Mouse (Mus musculus) urinary bladder, postnatal 36 days (tissue): ENCODE data around the gene Pnmt.

Experiments used
- DNase-seq, 2 experiments: peaks; one replicate each; pipeline ENCODE4 v3.0.0; 2022; ENCODE audit warnings: low spot score in 2 of 2, mixed read lengths in 1 of 2

Pnmt gene

DNA sequence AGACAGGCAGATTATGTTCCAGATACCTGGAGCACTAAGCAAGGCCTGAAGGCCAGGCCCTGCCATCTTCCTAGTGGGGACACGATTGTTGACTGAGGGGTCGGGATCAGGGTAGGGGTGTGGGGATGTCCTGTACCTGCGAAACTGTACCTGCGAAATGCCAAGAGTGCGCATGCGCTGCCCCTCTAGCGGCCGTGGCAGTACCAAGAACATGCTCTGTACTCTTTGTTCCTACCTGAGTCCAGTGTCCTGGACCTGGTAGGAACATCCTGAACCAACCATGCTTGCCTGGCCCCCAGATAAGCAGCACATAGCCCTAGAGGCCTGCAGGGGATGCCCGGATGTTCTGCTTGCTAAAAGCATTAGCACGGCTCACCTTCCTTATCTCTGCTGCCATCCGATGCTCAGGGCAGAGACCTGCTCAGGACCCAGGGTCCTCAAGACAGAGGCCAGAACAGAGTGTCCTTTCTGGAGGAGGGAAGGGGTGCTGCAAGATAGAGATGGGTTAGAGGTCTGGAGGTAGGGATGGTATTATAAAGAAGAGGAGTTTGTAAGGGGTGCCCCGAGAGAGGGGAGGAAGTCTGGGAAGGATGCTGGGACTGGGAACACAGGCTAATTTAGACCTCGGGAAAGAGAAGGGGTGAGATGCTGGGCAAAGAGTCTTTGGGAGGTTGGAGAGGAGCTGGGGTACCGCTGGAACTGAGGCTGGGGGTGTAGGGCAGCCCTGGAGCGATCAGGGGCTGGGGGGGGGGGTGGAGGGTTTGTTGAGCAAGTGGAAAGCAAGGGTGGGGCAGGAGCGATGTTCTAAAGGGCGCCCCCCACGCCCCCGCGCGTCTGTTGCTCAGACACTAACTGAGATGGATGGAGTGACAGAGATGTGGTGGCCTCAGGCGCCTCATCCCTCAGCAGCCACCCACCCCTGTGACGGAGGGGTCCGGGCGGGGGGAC is at the start of gene Pnmt:
Pnmt (plus strand) TSS at position 813 of the 948 bp plus-strand sequence.
- no peak for DNase-seq

DNA sequence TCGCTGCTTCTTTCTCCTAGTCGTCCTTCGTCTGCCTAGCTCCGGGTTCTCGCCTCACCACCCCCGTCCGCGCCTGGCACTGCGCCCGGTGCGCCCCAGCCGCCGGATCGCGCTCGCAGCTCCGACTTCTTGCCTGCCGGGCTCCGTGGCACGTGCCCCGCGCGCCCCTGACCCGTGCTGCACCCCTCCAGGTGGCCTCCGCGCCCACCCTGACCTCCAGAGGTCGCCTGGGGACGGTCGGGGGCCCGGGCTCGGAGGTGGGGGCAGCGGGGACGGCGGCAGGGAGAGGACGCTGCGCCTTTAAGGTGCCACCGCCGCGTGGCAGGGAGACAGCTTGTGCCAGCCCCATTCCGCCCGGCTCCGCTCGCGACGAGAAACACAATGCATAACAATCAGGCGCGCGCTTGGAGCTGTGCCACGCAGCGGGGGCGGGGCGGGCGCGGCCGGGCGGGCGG is 47.7 kb upstream of the Pnmt start:
- DNase-seq: peak in 1 of 2 experiments; percentile 27

DNA sequence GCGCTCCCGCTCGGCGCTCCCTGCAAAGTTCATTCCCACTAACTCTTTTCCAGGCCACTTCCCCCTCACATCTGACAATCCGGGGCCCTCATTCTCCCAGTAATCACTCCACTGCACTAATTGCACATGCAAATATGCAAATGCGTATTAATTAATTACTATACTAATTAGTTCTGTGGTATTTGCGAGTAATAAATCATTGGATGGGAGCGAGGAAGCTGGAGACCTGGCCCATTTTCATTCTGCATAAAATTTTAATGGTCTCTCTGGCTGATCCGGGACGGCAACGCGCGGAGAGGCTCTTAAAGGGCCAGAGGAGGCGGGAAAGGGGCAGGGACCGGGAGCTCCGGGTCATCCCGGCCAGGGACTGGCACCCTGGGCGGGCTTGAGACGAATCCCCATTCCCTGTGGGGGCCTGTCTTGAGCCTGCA is 47.2 kb upstream of the Pnmt start:
- no peak for DNase-seq

DNA sequence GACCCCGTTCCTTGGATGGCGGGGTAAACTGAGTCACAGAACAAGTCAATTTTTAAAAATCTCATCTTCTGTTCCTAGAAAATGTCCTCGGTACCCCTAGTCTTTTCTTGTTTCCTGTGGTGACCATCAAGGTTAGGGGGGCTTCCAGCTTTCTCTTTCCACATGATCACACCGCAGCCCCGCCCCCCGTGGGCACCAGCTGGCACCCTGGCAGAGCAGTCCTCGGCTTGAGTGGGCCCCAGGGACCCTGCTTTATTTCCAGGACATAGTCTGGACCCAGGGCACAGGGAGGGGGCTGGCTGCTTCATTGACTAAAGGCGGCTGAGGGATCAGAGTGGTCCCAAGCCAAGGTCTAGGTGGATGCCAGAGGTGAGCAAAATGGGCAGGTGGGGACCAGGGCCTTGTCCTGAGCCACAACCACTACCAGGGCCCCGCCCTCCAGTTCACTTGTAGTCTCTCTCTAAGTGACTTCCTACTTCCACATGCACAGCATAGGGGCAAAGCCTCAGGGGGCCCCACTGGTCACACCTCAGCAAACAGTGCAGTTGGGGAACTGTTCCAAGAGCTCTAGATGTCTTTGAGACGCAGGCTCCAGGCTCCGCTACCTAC is 46.5 kb upstream of the Pnmt start:
- DNase-seq: no peak

DNA sequence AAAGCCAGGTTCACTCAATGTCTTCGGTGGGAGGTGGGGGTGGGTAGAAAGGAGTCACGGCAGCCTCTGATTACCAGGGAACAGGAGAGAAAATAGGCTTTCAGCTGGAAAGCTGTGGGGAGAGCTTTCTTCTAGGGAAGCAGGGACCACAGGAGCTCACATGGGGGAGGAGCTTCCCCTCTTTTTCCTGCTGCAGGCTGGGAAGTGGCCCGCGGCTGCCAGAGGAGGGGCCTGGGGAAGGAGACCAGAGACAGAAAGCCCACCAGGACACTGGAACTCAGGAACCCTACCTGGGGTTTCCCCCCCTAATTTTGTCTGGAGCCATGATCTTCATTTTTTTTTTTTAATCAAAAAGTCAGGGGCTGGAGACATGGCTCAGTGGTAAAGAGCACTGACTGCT is 45.7 kb upstream of the Pnmt start:
- no peak for DNase-seq

DNA sequence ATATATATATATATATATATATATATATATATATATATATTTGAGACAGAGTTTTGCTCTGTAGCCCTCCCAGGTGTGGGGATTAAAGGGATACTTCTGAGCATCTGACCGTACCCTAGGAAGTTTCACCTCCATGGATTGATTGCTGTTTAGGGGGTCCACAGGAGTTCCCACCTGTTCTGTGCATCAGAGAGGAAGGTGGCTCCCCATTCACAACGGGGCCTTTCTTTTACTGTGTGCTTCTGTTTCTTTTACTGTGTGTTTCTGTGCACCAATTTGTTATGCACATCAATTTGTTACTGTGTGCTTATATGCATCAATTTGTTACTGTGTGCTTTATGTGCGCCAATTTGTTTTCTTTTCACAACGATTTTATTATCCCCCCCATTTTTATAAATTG is 45.1 kb upstream of the Pnmt start:
- DNase-seq: no peak

DNA sequence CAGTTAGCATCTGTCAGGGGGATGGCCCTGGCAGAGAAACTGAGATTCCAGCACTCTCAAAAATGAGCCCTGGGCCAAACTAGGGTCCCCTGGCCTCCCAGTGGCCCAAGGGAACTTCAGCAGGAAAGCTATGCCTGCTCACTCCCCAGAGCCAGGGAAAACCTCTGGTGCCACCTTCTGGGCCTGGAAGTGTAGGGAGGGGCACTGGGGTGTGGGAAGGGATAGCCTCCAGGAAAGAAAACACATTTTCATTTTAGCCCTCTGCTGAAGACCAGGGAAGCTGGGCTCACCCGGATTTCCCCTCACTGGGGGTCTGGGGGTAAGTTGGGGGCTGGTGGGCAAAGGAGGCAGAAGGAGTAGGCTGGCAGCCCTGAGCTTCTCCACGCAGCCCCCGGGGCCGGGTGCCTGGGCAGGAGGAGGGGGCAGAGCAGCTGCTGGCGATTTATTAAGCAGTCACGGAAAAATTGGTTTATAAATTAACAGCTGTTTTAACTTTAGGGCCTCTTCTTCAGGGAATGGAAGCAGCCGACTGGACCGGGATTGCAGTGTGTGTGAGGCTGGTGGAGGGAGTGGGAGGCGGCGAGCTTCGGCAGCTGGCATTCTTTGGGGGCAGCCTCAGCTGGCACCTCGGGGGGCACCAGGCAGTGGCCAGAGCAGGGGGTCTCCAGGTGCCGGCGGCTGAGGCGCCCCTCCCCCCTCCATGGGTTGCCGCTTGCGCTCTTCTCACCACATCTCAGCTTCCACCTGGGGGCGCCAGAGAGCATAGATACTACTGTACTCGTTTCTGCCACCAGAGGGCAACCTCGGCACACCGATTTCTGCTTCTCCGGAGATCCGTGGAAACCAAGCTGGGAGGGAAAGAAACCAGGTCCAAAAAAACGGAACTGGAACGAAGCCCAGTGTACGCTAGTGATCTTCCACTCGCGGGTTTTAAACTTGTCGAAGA is 44.0 kb upstream of the Pnmt start:
- peak; percentile 93 to 94 for DNase-seq

DNA sequence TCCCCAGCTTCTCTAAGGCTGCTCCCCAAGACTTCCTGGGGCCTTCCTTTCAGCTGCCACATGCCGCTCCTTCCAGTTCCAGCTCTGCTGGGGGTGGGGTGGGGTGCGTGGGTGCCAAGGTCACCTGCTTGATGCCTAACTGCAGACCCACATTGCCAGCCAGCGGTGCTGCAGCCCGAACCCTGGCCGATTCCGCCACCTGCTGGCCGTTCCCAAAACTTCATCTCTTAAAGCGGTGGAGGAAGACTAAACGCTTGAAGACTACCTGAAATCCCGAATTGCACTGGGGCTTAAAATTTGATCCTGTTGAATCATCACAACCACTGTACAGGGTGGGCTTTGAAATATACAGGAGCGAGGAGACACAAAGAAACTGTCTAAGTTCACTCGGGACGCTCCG is 41.0 kb upstream of the Pnmt start:
- DNase-seq: peak; percentile 57 to 77

DNA sequence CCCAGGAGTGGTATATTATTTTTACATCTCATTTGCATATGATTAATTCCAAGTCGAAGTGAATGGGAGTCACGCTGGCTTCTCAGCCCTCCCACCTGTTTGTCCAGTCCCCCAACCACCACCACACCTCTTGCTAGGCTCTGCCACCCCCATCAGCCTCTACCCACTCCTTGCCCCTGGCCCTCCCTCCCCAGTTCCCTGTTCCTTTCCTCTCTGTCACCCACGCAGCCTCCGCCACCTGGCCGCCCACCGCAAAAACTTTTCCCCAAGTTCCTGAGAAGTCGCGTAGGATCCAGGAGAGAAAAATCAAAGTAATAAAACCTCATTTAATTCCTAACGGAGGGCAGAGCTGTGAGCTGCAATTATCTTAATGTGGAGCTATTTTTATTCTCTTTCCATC is 40.1 kb upstream of the Pnmt start:
- DNase-seq: no peak

DNA sequence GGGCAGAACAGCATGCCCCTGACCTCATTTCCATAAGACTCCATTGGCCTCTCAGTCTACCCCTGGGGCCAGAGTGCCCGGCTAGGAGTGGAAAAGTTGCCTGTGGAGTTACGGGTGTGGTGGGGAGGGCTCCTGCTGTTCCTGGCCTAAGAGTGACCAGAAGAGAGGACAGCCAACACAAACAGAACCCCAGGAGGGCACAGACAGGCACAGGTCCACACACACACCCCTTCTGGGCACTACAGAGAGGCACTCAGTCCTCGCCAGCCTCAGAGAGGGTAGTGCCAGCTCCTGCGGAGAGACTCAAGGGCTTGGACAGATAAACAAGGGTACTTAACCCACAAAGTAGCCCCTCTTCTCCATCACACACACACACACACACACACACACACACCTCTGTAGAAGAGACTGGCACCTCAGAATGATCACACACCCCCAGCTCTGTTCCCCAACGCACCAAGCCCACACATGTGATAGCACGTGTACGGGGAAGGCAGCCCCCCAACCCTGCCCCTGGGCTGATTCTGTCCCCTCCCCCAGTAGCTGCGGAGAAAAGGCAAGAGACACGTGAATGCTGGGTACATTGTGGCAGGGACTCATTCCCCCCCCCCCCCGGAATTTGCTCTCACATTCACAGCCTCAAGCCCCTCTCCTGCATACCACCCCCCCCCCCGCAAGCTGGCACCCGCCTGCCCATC is 38.7 kb upstream of the Pnmt start:
- DNase-seq: no peak

DNA sequence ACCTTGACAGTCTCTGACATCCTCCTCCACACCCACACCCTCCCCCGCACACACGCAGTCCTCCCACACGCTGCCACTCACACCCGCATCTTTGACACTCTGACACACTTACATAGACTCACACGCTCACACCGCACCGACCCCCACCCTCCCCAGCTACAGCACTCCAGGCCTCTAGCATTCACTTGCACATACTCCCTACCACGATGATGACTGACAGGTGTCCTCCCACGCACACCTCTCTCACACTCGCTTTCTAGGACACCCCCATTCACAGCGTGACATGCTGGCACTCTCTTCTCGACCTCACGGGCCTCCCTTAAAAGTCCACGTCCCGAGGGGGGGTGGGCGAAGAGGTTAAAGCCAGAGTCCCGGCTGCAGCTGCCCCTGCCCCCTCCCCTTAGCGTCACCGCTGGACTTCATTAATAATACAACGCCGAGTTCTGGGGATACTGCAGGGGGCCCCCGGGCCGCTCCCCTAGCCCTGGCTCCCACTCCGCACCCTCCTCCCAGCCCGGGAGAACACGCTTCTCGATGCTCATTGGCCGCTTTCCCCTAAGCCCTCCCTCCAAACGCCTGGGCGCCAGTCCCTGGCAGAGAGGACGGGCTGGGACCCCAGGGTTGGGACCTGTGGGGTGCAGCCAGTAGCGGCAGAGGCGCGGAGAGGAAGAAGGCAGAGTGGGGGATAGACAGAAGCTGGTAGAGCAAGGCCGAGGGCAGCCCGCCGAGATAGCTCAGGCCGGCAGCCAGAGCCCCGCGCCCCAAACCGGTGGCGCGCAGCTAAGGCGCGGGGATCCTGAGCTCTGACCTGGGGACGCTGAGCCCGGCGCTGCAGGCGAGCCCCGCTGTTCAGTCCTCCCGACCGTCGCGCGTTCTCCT is 37.9 kb upstream of the Pnmt start, which contains the start of gene Ppp1r1b:
Ppp1r1b (plus strand) TSS at position 322 of the 879 bp plus-strand sequence.
- DNase-seq: peak in 1 of 2 experiments; percentile 20

DNA sequence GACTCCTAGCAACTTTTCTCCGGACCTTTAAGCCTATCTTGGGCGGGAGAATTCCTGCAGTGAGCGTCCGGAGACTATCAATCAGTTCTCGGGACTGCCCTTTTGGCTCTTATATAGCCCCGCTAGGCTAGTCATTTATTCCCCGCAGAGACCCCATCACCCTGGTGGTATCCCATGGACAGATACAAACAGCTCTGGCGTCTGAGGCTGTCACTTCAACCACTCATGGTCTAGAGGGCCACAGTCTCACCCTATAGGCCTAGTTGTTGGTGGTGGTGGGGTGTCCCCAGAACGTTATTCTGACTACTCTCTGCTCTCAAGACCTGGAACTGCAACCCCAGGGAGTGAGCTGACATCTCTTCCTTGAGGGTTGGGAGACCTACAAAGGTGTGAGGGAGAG is 36.9 kb upstream of the Pnmt start:
- DNase-seq: no peak

DNA sequence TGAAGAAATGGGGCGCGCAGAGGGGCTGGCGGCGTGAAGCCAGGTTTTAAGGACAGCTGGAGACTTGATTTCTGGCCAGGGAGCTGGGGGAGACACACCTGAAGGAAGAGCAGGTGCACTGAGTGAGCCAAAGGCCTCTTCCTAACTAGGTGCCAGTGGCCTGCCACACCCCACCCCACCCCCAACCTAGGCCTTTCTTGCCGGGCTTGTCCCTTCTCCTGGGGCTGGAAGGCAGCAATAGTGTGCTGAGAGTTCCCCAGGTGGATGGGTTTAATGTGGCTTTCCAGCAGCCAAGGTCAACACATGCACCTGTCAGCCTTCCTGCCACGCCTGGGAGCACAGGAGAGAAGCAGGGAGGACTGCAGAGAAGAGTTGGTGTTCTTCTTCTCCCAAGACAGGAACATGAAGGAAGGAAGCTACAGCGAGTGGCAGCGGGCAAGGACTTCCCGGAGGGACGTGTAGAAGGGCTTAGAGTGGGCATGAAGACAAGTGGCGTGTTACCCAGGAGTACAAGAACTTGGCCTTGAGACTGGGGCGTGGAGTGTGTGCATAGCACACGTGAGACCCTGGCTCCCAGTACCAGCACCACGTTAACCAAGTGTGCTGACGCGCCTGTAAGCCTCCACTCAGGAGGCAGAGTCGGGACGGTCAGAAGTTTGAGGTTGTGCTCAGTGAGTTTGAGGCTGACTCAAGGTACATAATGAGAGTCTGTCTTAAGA is 33.8 kb upstream of the Pnmt start:
- DNase-seq: no peak

DNA sequence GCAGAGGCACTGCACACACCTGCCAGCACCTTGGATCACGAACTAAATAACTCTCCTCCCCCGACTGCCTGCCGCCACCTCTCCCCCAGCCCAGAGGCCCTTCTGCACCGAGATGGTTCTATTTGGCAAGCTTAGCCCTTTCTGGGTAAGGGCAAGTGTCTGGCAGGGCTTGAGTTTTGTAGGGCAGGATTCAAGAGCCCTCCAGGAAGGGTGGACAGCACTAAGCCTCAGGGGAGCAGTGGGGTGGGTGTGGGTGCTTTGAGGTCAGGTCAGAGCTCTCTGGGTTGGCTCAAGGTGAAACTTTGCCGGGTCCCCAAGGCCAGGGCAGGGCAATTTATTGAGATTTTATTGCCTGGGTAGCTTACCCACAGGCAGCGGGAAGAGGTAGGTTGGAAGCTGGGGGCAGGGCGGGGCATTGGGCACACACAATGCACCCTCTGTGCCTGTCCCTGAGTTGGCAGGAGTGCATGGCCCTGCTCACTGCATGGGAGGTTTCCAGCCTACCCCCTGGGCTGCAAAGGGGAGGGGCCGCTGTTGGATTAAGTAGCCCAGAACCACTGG is 32.5 kb upstream of the Pnmt start:
- no peak for DNase-seq

DNA sequence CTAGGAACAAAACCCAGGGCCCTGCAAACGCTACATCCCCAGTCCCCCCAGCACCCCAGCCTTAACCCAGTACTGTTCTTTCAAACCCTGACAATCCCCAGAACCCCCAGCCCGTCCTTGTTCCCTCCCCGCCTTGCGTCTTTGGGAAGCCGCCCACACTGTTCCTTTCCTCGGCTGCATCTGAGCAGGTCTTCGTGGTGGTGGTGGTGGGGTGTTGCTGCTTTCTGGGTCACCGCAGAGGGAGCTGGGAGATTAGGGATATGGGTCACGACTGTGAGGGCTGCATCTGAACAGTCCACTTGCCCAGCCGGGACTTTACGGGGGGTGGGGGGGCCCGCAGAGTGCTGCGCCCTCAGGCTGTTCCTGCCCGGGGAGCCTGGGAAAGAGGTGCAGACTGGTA is 31.8 kb upstream of the Pnmt start:
- no peak for DNase-seq

DNA sequence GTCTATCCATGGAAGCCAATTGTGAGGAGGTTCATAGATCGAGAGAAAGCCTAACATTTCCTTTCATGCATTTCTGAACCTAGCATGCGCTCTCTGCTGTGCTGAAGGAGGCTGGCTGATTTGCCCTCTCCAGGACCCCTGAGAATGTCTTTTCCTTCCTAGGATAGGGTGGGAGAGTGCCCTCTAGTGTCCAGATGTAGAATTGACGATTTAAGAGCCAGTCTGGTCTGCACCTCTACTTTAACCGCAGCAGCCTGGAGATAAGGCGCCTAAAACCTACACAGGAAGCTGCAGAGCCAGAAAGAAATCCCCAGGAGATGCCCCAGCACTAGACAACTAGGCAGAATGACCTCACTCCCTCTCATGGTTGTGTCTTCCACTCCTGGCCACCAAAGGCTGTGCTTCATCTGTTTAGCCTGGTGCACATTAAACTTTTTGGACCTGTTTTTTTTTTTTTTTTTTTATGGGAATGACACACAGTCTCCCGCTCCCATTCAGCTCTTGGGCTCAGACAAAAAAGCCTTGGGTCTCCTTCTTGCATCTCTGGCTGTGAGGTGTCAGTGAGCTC is 30.4 kb upstream of the Pnmt start:
- DNase-seq: no peak

DNA sequence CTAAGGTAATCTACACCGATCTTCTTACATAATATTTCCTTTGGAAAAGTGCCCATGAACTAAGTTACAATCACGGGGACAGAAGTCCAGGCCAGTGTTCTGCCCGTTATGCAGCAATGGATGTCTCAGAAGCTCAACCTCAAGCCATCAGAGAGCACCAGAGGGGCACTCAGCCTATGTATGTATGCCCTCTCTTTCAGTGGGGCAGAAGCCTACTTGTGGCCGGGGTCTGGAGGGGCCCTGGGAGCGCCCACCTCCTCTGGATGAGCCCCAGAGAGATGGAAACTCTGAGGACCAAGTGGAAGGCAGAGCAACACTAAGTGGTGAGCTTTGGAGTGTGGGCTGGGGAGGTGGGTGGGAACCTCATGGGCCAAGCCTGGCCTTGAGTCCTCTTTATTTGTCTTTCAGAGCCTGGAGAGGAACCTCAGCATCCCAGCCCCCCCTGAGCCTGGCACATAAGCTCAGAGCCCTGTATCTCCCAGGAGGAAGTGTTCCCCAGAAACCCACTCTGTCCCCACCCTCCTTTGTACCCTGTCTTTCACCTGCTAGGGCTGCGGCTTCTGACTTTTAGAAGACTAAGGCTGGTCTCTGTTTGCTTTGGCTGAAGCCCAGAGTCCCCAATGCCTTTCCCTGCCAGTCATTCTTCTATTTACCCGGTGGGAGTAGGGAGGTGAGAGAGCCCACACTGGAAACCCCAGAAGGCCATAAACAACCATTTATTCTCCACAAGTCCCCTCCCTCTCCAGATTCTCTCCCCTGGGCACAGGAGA is 29.4 kb upstream of the Pnmt start:
- no peak for DNase-seq
